Mouse (Mus musculus) bone marrow macrophage, adult 2 months (primary cell): Measurements from ENCODE around the gene Pga5.

Experiments
- CTCF ChIP-seq: IDR thresholded peaks from 2 replicates; pipeline ENCODE4 v1.5.1; 2012; ENCODE audit warnings: low read depth, mild to moderate bottlenecking, low read length, moderate library complexity
- POLR2A ChIP-seq: IDR thresholded peaks from 2 replicates; pipeline ENCODE4 v1.6.1; 2012; ENCODE audit warnings: mild to moderate bottlenecking, low read depth, low read length, borderline replicate concordance

GRCm38 (mm10) chr19:10673275-10673674, 4.6 kb downstream of the Pga5 start:
- no peak for TF ChIP-seq CTCF
- no peak for TF ChIP-seq POLR2A
